ENCODE assay signal across 10 mouse cellular contexts in genomic region chr5:120269416-120269860, GRCm38 (mm10).
A peak's percentile ranks its signal among the peaks of the same experiment; 100 is the strongest.
DNase-seq lines count a peak whose midpoint lies in the region; ATAC-seq and TF ChIP-seq lines count a peak whose summit lies in the region.
"Had no signal": no experiment of that assay in that cellular context is flagged by ENCODE, and none has a peak within 500 bp of the region (broad histone marks: within the 10 kb centered on the region; RNA-seq: fewer than 3 reads in every experiment).

No protein-coding gene starts in this region.

- H3K4me3 ChIP-seq in lung, embryonic 16.5 days (ENCODE audit: low read length), result no peak overlapping the region
- H3K4me3 ChIP-seq in lung, adult 2 months (replicated peaks; ENCODE audit: extremely low read depth, low read depth, low read length), result no peak overlapping the region
- no peak overlapping the region for H3K4me3 ChIP-seq in intestine, postnatal 0 days (ENCODE audit: low read depth, low read length)
- no peak overlapping the region for H3K4me3 ChIP-seq in stomach, embryonic 14.5 days (ENCODE audit: low read depth, low read length)

- TF ChIP-seq CTCF in lung, adult 2 months (IDR thresholded peaks at IDR 0.05; ENCODE audit: insufficient read depth, low read length), result no peak
- TF ChIP-seq CTCF in intestine, postnatal 0 days (IDR thresholded peaks at IDR 0.05; ENCODE audit: low read depth), result no peak

- H3K4me1 ChIP-seq in lung, embryonic 16.5 days (replicated peaks; ENCODE audit: control insufficient read depth, insufficient read depth, low read length), result no peaks in the 10 kb centered on the region
- H3K4me1 ChIP-seq in lung, adult 2 months (ENCODE audit: control insufficient read depth, insufficient read depth, low read length), result no peaks in the 10 kb centered on the region
- H3K4me1 ChIP-seq in intestine, postnatal 0 days (replicated peaks; ENCODE audit: control insufficient read depth, insufficient read depth, low read length), result no peaks in the 10 kb centered on the region
- no peaks in the 10 kb centered on the region for H3K4me1 ChIP-seq in stomach, embryonic 14.5 days (ENCODE audit: control insufficient read depth, insufficient read depth, low read length)

- DNase-seq in embryo, embryonic 10 days (ENCODE audit: low spot score), result peak; percentile 32
- no peak for DNase-seq in embryo, embryonic 9.5 days (ENCODE audit: extremely low spot score)
- no peak for DNase-seq in lung, adult 2 months
- no peak for DNase-seq in urinary bladder, postnatal 14 days (ENCODE audit: low spot score)
- DNase-seq in adrenal gland, adult 2 months, result no peak
- DNase-seq: adrenal gland, postnatal 36 days; gastrocnemius, postnatal 10 days had no signal

- H3K9ac ChIP-seq in lung, embryonic 16.5 days (ENCODE audit: low read length), result peak overlapping the region; percentile 31; the same call in 1 of the 2 replicates
- H3K9ac ChIP-seq in intestine, postnatal 0 days (ENCODE audit: low read depth, low read length), result no peak overlapping the region
- H3K9ac ChIP-seq in stomach, embryonic 14.5 days (replicated peaks; ENCODE audit: low read depth, low read length), result 0 out of 2 replicates have a peak overlapping the region, but pooled peaks have one; percentile 6

- H3K4me2 ChIP-seq in lung, embryonic 16.5 days (ENCODE audit: low read depth, low read length), result peak overlapping the region; percentile 33
- H3K4me2 ChIP-seq in intestine, postnatal 0 days (replicated peaks; ENCODE audit: low read depth), result 0 out of 2 replicates have a peak overlapping the region, but pooled peaks have one; percentile 6
- peak overlapping the region; percentile 20; the same call in 1 of the 2 replicates for H3K4me2 ChIP-seq in stomach, embryonic 14.5 days (replicated peaks; ENCODE audit: low read depth, low read length)

- 0 out of 2 replicates have a peak, but pooled peaks have one; percentile 10 for ATAC-seq in lung, embryonic 16.5 days (ENCODE audit: low read depth)
- no peak for ATAC-seq in intestine, postnatal 0 days
- ATAC-seq in stomach, embryonic 14.5 days (ENCODE audit: insufficient number of reproducible peaks, insufficient read depth, low FRiP score, low read depth), result no peak

- WGBS in lung, embryonic 16.5 days, result 6% methylated on average over 22 of the region's 22 CpGs
- WGBS in lung, adult 2 months, result 5% methylated on average over 22 of the region's 22 CpGs
- WGBS in intestine, postnatal 0 days, result 13% methylated on average over 22 of the region's 22 CpGs
- 13% methylated on average over 22 of the region's 22 CpGs for WGBS in stomach, embryonic 14.5 days

- peaks cover 19% of the 10 kb centered on the region for H3K27me3 ChIP-seq in lung, embryonic 16.5 days (ENCODE audit: control insufficient read depth, insufficient read depth, low read depth, low read length)
- H3K27me3 ChIP-seq in intestine, postnatal 0 days (replicated peaks; ENCODE audit: control insufficient read depth, insufficient read depth, low read length), result 0 out of 2 replicates have a peak, but pooled peaks cover 9% of the 10 kb centered on the region
- no peaks in the 10 kb centered on the region; the same call in 1 of the 2 replicates for H3K27me3 ChIP-seq in stomach, embryonic 14.5 days (ENCODE audit: control insufficient read depth, insufficient read depth, low read length)

- H3K9me3 ChIP-seq in lung, embryonic 16.5 days (ENCODE audit: control insufficient read depth, low read length), result 0 out of 2 replicates have a peak, but pooled peaks cover 3% of the 10 kb centered on the region
- 0 out of 2 replicates have a peak, but pooled peaks cover 2% of the 10 kb centered on the region for H3K9me3 ChIP-seq in intestine, postnatal 0 days (ENCODE audit: control insufficient read depth)
- H3K9me3 ChIP-seq in stomach, embryonic 14.5 days (ENCODE audit: control insufficient read depth, low read depth, low read length), result no peaks in the 10 kb centered on the region

- no peak for TF ChIP-seq POLR2A in lung, adult 2 months (IDR thresholded peaks at IDR 0.05; ENCODE audit: borderline replicate concordance, extremely low read depth, low read depth, low read length)

- H3K36me3 ChIP-seq in lung, embryonic 16.5 days (ENCODE audit: control insufficient read depth, insufficient read depth, low read length), result no peaks in the 10 kb centered on the region
- H3K36me3 ChIP-seq in intestine, postnatal 0 days (ENCODE audit: control insufficient read depth, insufficient read depth), result no peaks in the 10 kb centered on the region
- H3K36me3 ChIP-seq in stomach, embryonic 14.5 days (ENCODE audit: control insufficient read depth, insufficient read depth, low read length), result no peaks in the 10 kb centered on the region

- H3K27ac ChIP-seq in lung, embryonic 16.5 days (ENCODE audit: low read length), result no peak overlapping the region
- no peak overlapping the region for H3K27ac ChIP-seq in intestine, postnatal 0 days (ENCODE audit: low read depth, low read length)
- H3K27ac ChIP-seq in stomach, embryonic 14.5 days (ENCODE audit: low read length), result no peak overlapping the region
